Mouse (Mus musculus) Patski (cell line): ENCODE measurements around the gene Hinfp. TPM values are rescaled to one million over a fixed set of nuclear protein-coding genes. Genes with fewer than 3 reads are reported as not detected.

ENCODE experiments used
- ATAC-seq: fragments of 100-300 bp; one replicate; pipeline ENCODE4 v1.8.0; 2021
- CTCF ChIA-PET: fragments of 350-600 bp; sonication (Branson Sonifier 250); formaldehyde crosslinking; loops from one replicate; lab custom pipeline; 2022; ENCODE audit warnings: inconsistent platforms; lab: Charles Lee
- POLR2A ChIA-PET: fragments of 350-600 bp; sonication (Branson Sonifier 250); formaldehyde crosslinking; loops from one replicate; lab custom pipeline; 2022; ENCODE audit warnings: antibody characterized with exemption, inconsistent platforms; lab: Charles Lee
- DNase-seq: peaks from one replicate; pipeline ENCODE4 v3.0.0-alpha.2; 2011; ENCODE audit warnings: low read depth, low spot score
- H3K27me3 ChIP-seq: fragments of 371-371 bp; one replicate; pipeline ENCODE4 v1.5.1; 2021
- CTCF ChIP-seq: fragments of 100-300 bp; IDR thresholded peaks from one replicate; pipeline ENCODE4 v1.5.1; 2021
- in situ Hi-C: fragments of 300-500 bp; cut with MboI; formaldehyde crosslinking; loops from 3 replicates; pipeline ENCODE4 v1.11.1; 2018; ENCODE audit warnings: low pct_unique_long_range_greater_than_20kb, mixed read lengths
- polyA plus RNA-seq: library from polyadenylated mRNA; unstranded; gene quantifications from one replicate; pipeline ENCODE4 v1.2.3, GENCODE M21; 2021

The Hinfp gene
- 18.1 TPM for polyA plus RNA-seq

DNA sequence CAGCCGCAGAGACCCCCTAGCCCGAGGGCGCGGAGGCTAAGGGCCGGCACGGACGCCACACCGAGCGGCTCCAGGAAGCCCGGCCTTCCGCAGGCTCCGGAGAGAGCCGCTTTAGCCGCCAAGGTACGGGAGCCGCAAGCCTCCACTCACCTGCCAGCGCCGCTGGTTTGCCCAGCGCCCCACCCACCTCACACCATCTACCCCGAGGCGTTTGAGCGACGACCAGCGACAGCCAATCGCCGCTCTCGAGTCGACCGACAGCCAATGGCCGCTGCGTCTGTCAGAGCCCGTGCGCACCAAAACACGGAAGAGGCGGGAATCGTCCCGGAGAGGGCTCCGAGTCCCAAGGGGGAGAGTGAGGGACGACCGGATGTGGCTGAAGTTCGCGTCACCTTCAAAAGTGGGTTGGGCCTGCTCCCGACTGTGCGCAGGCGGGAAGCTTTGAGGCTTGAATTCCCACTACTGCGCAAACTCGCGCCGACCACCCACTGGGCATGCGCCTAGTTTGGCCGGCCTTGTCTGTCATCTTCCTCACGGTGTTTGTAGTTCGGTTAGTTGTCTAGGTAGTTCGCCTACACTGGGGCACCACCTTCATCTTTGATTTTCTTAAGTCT, at the start of gene Hinfp:
Gene Hinfp (minus strand): TSS at position 206 of the 614 bp plus-strand sequence.
- ATAC-seq, result peak; percentile 99
- no peak for TF ChIP-seq CTCF
- in situ Hi-C loops, result no loop called here
- CTCF ChIA-PET, result interaction anchor here (1.0 kb wide), 1 partner anchor 13 kb away, joined by 3 read pairs; no protein-coding TSS in a partner anchor
- no peaks in the 10 kb centered on the region for H3K27me3 ChIP-seq
- POLR2A ChIA-PET, result interaction anchor here (1.1 to 1.5 kb wide), 3 partner anchors 9 to 69 kb away, joined by 3 read pairs; no protein-coding TSS in a partner anchor
- DNase-seq, result peak; percentile 94

DNA sequence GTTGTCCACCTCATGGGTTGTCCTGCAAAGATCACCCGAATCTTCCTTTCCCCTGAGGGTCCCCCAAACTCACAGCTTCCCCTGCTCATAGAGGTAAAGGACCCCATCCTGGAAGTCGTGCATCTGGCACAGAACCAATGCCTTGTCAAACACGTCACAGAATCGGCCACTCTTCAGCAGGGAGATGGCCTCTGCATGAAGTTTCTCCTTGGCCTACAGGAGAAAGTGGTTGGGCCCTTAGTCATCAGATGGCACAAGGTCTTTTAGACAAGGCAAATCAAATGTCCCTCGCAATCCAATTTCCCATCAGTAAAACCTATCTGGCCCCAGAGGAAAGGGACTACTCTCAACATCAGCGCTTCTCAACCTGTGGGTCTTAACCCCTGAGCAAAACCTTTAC, 47.7 kb upstream of the Hinfp start:
- TF ChIP-seq CTCF, result no peak
- POLR2A ChIA-PET, result no interaction called here
- in situ Hi-C loops, result no loop called here
- ATAC-seq (no peak), DNase-seq (no peak)
- H3K27me3 ChIP-seq, result no peaks in the 10 kb centered on the region
- CTCF ChIA-PET, result no interaction called here

DNA sequence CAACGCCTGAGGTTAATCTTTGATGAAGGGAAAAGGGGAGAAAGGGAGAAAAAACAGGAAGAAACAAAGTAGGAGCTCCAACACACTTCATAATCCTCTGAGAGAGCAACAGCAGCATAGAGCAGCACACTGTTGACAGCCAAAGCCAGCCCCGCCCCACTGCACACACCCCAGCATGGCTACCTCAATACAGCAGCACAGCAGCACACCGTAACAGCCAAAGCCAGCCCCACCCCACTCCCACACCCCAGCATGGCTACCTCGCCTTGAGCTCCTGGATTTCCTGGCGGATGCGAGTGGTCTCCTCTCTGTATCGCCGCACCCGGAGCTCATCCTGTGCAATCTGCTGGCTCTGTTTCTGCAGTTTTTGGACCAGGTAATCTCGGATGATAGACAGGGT, 46.9 kb upstream of the Hinfp start:
- H3K27me3 ChIP-seq, result no peaks in the 10 kb centered on the region
- ChIA-PET POLR2A (no interaction called here), CTCF (no interaction called here)
- ATAC-seq, result no peak
- no peak for TF ChIP-seq CTCF
- in situ Hi-C loops, result no loop called here
- no peak for DNase-seq

DNA sequence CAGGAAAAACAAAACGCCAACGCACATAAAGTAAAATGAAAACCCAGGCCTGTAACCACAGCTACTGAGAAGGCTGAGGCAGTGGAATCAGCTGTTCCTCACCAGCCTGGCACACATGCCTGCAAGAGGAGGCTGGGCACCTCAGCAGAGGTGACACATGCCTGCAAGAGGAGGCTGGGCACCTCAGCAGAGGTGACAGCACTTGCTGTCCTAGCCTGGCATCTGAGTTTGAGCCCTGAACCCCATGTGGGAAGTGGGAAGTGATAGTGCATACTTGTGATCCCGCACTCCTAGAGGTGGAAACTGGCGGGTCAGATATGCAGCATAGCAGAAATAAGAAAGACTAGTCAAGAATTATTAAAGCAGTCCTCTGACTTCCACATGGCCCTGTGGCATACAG, 45.9 kb upstream of the Hinfp start:
- H3K27me3 ChIP-seq, result no peaks in the 10 kb centered on the region
- ChIA-PET CTCF (no interaction called here), POLR2A (no interaction called here)
- no peak for TF ChIP-seq CTCF
- DNase-seq, result no peak
- in situ Hi-C loops, result no loop called here
- no peak for ATAC-seq

DNA sequence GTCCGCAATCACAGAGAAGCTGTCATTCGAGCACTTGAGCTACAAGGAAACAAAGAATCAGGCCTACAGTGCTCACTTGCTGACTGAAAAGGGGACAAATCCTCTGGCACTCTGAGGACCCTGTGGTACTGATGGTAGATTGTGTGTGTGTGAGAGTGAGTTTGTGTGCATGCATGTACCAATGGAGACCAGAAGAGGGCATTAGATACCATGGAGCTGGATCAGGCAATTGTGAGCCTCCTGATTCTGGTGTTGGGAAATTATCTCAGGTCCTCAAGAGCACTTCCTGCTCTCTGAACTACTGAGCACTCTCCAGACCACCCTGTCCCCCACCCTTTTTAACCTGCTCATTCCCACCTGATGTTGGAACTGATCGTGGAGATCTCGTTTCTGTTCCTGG, 43.1 kb upstream of the Hinfp start:
- ChIA-PET CTCF (no interaction called here), POLR2A (no interaction called here)
- TF ChIP-seq CTCF, result no peak
- in situ Hi-C loops, result no loop called here
- no peak for ATAC-seq
- H3K27me3 ChIP-seq, result no peaks in the 10 kb centered on the region
- DNase-seq, result no peak

DNA sequence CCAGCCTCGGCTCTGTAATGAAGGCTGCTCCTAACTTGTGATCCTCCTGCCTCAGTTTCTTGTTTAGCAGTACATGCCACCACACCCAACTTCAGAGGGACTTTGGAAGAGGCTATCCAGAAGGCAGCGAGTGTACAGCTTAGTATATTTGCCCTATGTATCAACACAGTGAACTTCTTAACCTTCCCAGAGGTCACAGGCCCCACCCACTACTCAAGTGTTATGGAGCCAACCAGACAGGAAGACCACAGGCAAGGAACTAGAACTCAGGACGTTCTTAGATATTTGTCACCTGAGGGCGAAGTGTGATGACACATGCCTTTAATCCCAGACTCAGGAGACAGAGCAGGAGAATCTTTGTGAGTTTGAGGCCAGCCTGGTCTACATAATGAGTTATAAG, 42.1 kb upstream of the Hinfp start:
- no peak for DNase-seq
- TF ChIP-seq CTCF, result no peak
- in situ Hi-C loops, result no loop called here
- ATAC-seq, result no peak
- ChIA-PET POLR2A (no interaction called here), CTCF (no interaction called here)
- no peaks in the 10 kb centered on the region for H3K27me3 ChIP-seq

DNA sequence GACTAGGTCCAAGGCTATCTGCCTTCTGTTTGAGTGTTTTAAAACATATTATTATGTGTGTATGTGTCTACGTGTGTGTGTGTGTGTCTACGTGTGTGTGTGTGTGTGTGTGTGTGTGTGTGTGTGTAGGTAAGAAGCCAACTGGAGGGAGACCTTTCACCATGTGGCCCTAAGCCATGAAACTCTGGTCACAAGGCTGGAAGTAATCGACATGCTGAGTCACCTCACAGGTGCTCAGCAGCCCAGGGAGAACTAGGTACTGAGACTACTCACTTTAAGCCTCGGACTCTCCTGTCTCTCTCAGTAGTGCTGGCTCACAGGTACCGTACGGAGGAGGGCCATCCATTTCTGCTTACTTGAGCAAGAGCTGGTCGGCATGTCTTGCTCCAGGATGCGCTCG, 41.7 kb upstream of the Hinfp start:
- no peak for TF ChIP-seq CTCF
- ATAC-seq (no peak), DNase-seq (no peak)
- ChIA-PET CTCF (no interaction called here), POLR2A (no interaction called here)
- in situ Hi-C loops, result no loop called here
- no peaks in the 10 kb centered on the region for H3K27me3 ChIP-seq

DNA sequence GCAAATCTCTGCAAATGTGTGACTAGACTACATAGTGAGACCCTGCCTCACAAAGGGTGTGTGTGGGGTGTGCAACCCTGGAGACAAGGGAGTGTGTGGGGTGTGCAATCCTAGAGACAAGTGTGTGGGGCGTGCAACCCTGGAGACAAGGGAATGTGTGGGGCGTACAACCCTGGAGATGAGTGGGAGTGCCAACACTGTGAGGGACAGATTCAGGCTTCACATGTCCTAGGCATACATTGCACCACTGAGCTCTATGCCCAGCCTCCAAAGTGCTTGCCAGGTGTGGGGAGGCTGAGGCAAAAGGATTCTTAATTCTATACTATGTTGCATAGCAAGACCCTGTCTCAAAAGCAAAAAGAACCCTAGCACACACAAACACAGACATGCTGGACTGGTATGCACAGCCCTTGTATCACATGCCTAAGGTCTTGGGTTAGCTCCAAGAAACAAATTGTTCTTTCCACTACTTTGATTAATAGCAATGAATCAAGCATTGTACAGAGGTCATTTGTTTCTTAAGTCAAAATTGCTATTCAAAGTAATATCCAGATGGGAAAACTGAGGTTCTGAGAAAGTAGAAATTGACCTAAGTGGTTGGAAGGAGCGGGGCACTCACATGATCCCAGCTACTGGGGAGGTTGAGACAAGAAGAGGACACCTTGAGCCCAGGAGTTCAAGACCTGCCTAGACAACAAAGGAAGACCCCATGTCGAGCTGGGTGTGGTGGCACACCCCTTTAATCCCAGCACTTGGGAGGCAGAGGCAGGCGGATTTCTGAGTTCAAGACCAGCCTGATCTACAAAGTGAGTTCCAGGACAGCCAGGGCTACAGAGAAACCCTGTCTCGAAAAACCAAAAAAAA, 40.3 kb upstream of the Hinfp start:
- DNase-seq (no peak), ATAC-seq (no peak)
- in situ Hi-C loops, result no loop called here
- no peaks in the 10 kb centered on the region for H3K27me3 ChIP-seq
- TF ChIP-seq CTCF, result no peak
- ChIA-PET CTCF (interaction anchor here (1.0 to 2.5 kb wide), 2 partner anchors 16 to 52 kb away, joined by 3 to 8 read pairs; partner anchors contain the start of gene Vps11), POLR2A (interaction anchor here (0.7 kb wide), 1 partner anchor 212 kb away, joined by 4 read pairs; no protein-coding TSS in a partner anchor)

DNA sequence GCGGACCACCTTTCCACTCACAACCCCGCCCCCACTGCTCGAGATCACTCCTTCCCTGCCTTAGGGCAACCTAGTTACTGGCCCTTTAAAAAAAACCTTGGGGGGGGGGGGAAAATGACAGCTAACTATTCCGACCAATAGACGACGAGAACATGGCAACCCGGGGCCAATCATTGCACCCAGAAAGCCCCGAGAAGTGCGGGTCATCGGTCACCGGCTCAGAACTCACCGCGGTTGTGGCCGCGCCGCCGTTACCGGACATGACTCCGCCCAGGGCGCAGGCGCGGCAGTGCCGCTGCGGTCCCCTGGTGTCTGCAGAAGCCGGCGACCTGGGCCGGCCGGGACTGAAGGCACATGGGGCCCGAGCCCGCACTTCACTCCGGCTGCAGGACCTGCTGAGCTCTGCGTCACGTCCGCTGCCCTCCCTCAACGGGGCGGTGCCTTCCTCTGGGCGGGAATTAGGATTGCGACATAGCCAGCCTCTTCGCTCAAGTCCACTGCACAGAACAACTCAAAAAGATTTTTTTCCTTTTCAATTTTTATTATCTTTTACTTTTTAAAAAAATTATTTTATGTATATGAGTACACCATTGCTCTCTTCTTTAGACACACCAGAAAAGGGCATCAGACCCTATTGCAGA, 38.4 kb upstream of the Hinfp start, which contains the start of gene Hmbs:
Gene Hmbs (minus strand): TSS at position 448 of the 641 bp plus-strand sequence.
- ChIA-PET POLR2A (interaction anchor here (1.1 to 1.7 kb wide), 3 partner anchors 9 to 15 kb away, joined by 3 to 8 read pairs (median 3); partner anchors contain the start of gene H2afx), CTCF (interaction anchor here (1.0 to 2.5 kb wide), 2 partner anchors 8 to 18 kb away, joined by 4 to 8 read pairs; partner anchors contain the start of gene Vps11)
- in situ Hi-C loops, result no loop called here
- no peak for DNase-seq
- no peaks in the 10 kb centered on the region for H3K27me3 ChIP-seq
- no peak for TF ChIP-seq CTCF
- ATAC-seq, result peak; percentile 80

DNA sequence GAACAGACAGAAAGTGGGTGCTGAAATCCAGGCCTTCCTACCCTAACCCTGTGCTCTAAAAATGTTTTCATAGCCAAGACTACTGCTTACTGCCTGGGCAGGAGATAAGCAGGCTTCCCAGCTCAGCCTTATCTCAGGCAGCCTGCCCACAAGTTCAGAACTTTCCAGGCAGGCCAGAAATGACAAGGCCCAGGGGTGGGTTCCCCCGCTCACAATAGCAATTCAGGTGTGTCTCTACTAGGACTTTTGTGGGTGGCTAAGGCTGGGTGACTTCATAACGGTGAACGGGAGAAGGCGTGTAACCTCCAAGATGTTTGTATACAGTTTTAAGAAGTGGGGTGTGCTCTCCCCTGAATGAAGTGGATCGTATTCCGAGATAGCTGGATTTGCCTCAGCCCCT, 37.8 kb upstream of the Hinfp start:
- TF ChIP-seq CTCF, result no peak
- ChIA-PET CTCF (interaction anchor here (0.6 to 2.5 kb wide), 2 partner anchors 18 kb away, joined by 3 to 8 read pairs; partner anchors contain the start of gene Vps11), POLR2A (interaction anchor here (1.1 to 1.7 kb wide), 3 partner anchors 8 to 16 kb away, joined by 3 to 8 read pairs (median 3); partner anchors contain the start of gene H2afx)
- no peaks in the 10 kb centered on the region for H3K27me3 ChIP-seq
- in situ Hi-C loops, result no loop called here
- ATAC-seq (no peak), DNase-seq (no peak)
